ENCODE assay signal across 20 mouse cellular contexts in genomic region chr3:150401694-150402301, GRCm38 (mm10).
DNase-seq lines count a peak whose midpoint lies in the region; ATAC-seq and TF ChIP-seq lines count a peak whose summit lies in the region.
"Had no signal": no experiment of that assay in that cellular context is flagged by ENCODE, and none has a peak within 500 bp of the region (broad histone marks: within the 10 kb centered on the region; RNA-seq: fewer than 3 reads in every experiment).

No protein-coding gene starts in this region.

- H3K27me3 ChIP-seq in embryonic facial prominence, embryonic 14.5 days (replicated peaks; ENCODE audit: control insufficient read depth, insufficient read depth, low read length): no peaks in the 10 kb centered on the region
- H3K27me3 ChIP-seq in embryonic facial prominence, embryonic 10.5 days (replicated peaks; ENCODE audit: low read depth, poor library complexity, severe bottlenecking): no peaks in the 10 kb centered on the region
- no peaks in the 10 kb centered on the region for H3K27me3 ChIP-seq in testis, adult 2 months (ENCODE audit: control insufficient read depth, insufficient read depth, low read length)
- H3K27me3 ChIP-seq: embryonic facial prominence, embryonic 13.5 days; hindbrain, embryonic 12.5 days; limb, embryonic 12.5 days; liver, embryonic 15.5 days; megakaryocyte, embryonic 14.5 days had no signal

- H3K4me2 ChIP-seq in embryonic facial prominence, embryonic 14.5 days (ENCODE audit: low read depth, low read length): no peak overlapping the region
- H3K4me2 ChIP-seq: embryonic facial prominence, embryonic 13.5 days; hindbrain, embryonic 12.5 days; limb, embryonic 12.5 days; liver, embryonic 15.5 days had no signal

- DNase-seq in embryonic facial prominence, embryonic 14.5 days (ENCODE audit: low spot score): peak; percentile 10
- DNase-seq in embryonic facial prominence, embryonic 10.5 days (ENCODE audit: low spot score): no peak
- DNase-seq in left cerebral cortex, adult 11 months (ENCODE audit: low spot score): peak; percentile 1
- DNase-seq in left cerebral cortex, adult 18-20 months (ENCODE audit: low spot score in 2 of 2): no peak
- no peak for DNase-seq in testis, postnatal 10 days (ENCODE audit: low spot score)
- no peak for DNase-seq in kidney, postnatal 4 days
- DNase-seq: adrenal gland, postnatal 25 days; cerebellum, postnatal 14 days; heart, adult 18-20 months; layer of hippocampus, postnatal 36 days; lung, postnatal 14 days; right cerebral cortex, postnatal 4 days; thymus, postnatal 36 days had no signal

- no peak overlapping the region for H3K9ac ChIP-seq in embryonic facial prominence, embryonic 14.5 days (ENCODE audit: low read depth, low read length)
- H3K9ac ChIP-seq: embryonic facial prominence, embryonic 13.5 days; hindbrain, embryonic 12.5 days; limb, embryonic 12.5 days; liver, embryonic 15.5 days had no signal

- H3K4me1 ChIP-seq in embryonic facial prominence, embryonic 14.5 days (ENCODE audit: control insufficient read depth, insufficient read depth, low read length): no peaks in the 10 kb centered on the region
- no peaks in the 10 kb centered on the region for H3K4me1 ChIP-seq in embryonic facial prominence, embryonic 10.5 days
- no peaks in the 10 kb centered on the region for H3K4me1 ChIP-seq in testis, adult 2 months (ENCODE audit: control insufficient read depth, insufficient read depth, low read length)
- H3K4me1 ChIP-seq: embryonic facial prominence, embryonic 13.5 days; hindbrain, embryonic 12.5 days; limb, embryonic 12.5 days; liver, embryonic 15.5 days; megakaryocyte, embryonic 14.5 days had no signal

- H3K27ac ChIP-seq in embryonic facial prominence, embryonic 14.5 days (replicated peaks; ENCODE audit: low read depth, low read length): no peak overlapping the region
- H3K27ac ChIP-seq in embryonic facial prominence, embryonic 10.5 days (replicated peaks): no peak overlapping the region
- no peak overlapping the region for H3K27ac ChIP-seq in testis, adult 2 months (ENCODE audit: control insufficient read depth, insufficient read depth, low read depth, low read length)
- H3K27ac ChIP-seq: embryonic facial prominence, embryonic 13.5 days; hindbrain, embryonic 12.5 days; limb, embryonic 12.5 days; liver, embryonic 15.5 days had no signal

- TF ChIP-seq CTCF in testis, adult 2 months (IDR thresholded peaks at IDR 0.05; ENCODE audit: control insufficient read depth, insufficient read depth, insufficient replicate concordance, low read depth, low read length): no peak

- H3K9me3 ChIP-seq in embryonic facial prominence, embryonic 14.5 days (ENCODE audit: control insufficient read depth, low read length): no peaks in the 10 kb centered on the region
- no peaks in the 10 kb centered on the region for H3K9me3 ChIP-seq in embryonic facial prominence, embryonic 10.5 days
- H3K9me3 ChIP-seq: embryonic facial prominence, embryonic 13.5 days; hindbrain, embryonic 12.5 days; limb, embryonic 12.5 days; liver, embryonic 15.5 days; megakaryocyte, embryonic 14.5 days had no signal

- TF ChIP-seq POLR2A in testis, adult 2 months (IDR thresholded peaks at IDR 0.05; ENCODE audit: control insufficient read depth, low read depth, low read length): no peak

- no peak overlapping the region for H3K4me3 ChIP-seq in embryonic facial prominence, embryonic 14.5 days (ENCODE audit: low read depth, low read length)
- no peak overlapping the region for H3K4me3 ChIP-seq in embryonic facial prominence, embryonic 10.5 days
- peak overlapping the region; percentile 54; the same call in 1 of the 2 replicates for H3K4me3 ChIP-seq in testis, adult 2 months (ENCODE audit: control insufficient read depth, low read depth, low read length)
- H3K4me3 ChIP-seq: embryonic facial prominence, embryonic 13.5 days; hindbrain, embryonic 12.5 days; limb, embryonic 12.5 days; liver, embryonic 15.5 days; megakaryocyte, embryonic 14.5 days had no signal

- no peak for ATAC-seq in embryonic facial prominence, embryonic 14.5 days (ENCODE audit: low read depth)
- ATAC-seq: intestine, embryonic 16.5 days had no signal

- H3K36me3 ChIP-seq in embryonic facial prominence, embryonic 14.5 days (ENCODE audit: control insufficient read depth, insufficient read depth, low read length): no peaks in the 10 kb centered on the region
- H3K36me3 ChIP-seq in embryonic facial prominence, embryonic 10.5 days (replicated peaks): no peaks in the 10 kb centered on the region
- H3K36me3 ChIP-seq in testis, adult 2 months (ENCODE audit: control insufficient read depth, insufficient read depth, low read length): no peaks in the 10 kb centered on the region
- H3K36me3 ChIP-seq: embryonic facial prominence, embryonic 13.5 days; hindbrain, embryonic 12.5 days; limb, embryonic 12.5 days; liver, embryonic 15.5 days had no signal

- whole genome bisulfite sequencing in embryonic facial prominence, embryonic 14.5 days: 79% methylated on average over 2 of the region's 2 CpGs
- WGBS in embryonic facial prominence, embryonic 10.5 days: 91% methylated on average over 2 of the region's 2 CpGs

Comparison
In these comparisons a context has a peak if more than half of its experiments do, and no peak if none do; other contexts are left out.
1. DNase-seq: peak in embryonic facial prominence, embryonic 14.5 days (single experiment) and left cerebral cortex, adult 11 months (single experiment); none in embryonic facial prominence, embryonic 10.5 days (single experiment), left cerebral cortex, adult 18-20 months (0 of 2), testis, postnatal 10 days (single experiment) and kidney, postnatal 4 days (0 of 2).